Mouse (Mus musculus): Measurements from ENCODE around the gene Lsp1.

DNA sequence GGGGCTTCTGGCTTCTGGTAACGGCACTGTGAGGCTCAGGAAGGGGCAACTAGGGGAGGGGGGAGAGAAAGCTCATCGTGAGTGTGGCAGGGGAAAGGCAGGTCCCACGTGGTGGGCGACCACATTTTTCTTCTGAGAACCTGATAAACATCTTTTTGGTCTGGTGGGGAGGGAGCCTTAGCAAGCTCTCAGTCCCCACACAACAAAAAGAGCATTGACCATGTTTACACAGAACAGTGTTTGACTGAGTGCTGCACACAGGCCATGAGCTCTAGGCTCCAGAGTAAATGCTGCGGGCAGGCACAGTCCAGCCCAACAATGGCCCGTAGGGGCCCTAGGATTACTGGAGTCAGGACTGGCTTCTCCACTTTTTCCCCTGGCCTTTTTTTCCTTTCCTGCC lies 78.2 kb downstream of the Lsp1 start:
- TF ChIP-seq CTCF (IDR thresholded peaks at IDR 0.05; ENCODE audit: low read depth, low read length), result no peak
- TF ChIP-seq GATA2 (IDR thresholded peaks at IDR 0.05; ENCODE audit: borderline replicate concordance, low read depth, low read length), result no peak

Measured in G1E (cell line).